Mouse (Mus musculus): ENCODE results near the gene Sipa1l1. TPM values are rescaled to one million over a fixed set of nuclear protein-coding genes. Genes with fewer than 3 reads are reported as not detected.

Gene Sipa1l1
- 31.5 and 39.9 TPM in 2 replicates for total RNA-seq (2021)
- long read RNA-seq, experiment 1, partial matches to known transcripts = 3 of 5 reads
- long read RNA-seq, experiment 1, other reads (novel, unspliced or antisense) = 0 of 5 reads
- long read RNA-seq, experiment 2, partial matches to known transcripts = 2 of 8 reads
- long read RNA-seq, experiment 2, other reads (novel, unspliced or antisense) = 6 of 8 reads

DNA sequence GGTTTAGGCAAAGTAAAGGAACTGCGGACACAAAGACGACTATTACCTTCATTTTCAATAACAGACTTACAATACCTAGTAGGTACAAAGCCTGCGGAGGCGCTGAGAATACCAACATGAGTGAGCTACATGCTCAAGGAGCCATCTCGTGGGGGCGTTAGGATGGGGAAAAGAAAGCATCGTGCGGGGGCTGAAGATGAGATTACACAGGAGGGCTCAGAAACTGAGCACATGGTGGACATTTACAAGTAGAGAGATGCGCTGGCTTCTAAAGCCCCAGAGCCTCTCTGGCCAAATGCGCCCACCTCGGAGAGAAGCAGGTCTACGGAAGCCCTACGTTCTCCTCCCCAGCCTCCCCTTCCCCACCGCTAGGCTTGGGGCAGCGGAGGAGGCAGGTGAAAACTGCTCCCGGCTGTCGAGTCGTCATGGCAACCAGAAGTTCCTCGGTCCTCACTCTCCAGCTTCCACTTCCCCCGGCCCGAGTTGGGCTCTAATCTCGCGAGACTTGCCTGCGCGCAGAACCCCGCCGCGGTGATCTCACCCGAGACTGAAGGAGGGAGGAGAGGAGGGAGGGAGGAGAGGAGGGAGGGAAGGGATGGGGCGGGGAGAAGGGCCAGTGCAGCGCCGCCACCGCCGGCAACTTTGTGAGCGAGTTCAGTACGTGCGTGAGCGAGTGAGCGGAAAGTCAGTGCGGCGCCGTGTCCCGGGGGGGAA, at the start of gene Sipa1l1:
Gene Sipa1l1 (plus strand): TSS at position 501 of the 714 bp plus-strand sequence.
- peak; percentile 98 for DNase-seq

DNA sequence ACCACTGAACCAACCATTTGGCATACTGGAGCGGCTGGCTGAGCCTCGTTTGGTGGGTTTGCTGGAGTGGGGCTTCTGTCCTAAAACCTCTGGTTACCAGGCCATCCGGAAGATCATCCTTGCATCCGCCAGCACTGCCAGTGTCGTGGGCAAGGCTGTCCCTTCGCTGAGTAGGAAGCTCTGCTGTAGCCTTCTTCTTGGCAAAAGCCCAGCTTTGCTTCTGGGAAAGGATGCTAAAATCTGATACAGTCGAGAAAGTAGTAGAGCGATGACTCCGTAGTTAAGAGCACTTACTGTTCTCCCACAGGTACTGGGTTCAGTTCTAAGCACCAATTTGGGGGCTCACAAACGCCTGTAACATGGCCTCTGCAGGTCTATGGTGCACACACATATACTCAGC, 47.2 kb upstream of the Sipa1l1 start:
- no peak for DNase-seq

DNA sequence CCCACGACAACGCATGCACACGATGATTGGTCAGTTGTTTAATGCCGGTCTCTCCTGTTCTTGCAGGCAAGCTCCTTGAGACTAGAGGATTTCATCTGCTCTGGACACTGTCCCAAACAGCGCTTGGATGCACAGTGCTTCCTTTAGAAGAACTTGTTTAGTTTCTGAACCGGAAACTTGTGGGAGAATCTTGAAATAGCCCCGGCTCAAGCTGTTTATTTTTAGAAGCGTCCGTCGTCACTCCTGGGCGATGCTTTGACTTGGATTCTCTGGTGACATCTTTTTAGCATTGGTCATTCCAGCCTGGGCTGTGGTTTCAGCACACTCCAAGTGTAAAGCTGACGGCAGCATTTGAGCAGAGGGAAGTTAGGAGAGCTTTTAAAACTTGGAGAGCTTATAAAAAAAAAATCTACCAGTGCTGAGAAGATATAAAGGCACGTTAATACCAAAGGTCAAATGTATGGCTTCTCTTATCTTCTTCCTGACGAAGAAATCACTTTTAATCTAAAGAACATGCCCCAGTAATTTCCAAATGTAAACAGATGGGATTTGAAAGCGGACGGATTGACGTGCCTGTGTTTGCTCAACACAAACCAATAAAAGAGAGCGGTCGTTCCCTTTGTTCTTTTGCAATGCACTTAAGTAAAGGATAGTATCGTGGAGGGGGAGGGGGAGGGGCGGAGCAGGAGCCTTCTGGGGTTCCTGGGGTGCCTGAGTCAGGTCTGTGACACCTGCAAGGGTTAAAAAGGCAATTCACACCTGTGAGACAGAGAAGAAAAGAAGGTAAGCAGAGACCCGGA, 46.5 kb upstream of the Sipa1l1 start:
- DNase-seq = peak; percentile 42

GRCm38 (mm10) chr12:82126796-82127195, 42.3 kb upstream of the Sipa1l1 start:
- DNase-seq = no peak

DNA sequence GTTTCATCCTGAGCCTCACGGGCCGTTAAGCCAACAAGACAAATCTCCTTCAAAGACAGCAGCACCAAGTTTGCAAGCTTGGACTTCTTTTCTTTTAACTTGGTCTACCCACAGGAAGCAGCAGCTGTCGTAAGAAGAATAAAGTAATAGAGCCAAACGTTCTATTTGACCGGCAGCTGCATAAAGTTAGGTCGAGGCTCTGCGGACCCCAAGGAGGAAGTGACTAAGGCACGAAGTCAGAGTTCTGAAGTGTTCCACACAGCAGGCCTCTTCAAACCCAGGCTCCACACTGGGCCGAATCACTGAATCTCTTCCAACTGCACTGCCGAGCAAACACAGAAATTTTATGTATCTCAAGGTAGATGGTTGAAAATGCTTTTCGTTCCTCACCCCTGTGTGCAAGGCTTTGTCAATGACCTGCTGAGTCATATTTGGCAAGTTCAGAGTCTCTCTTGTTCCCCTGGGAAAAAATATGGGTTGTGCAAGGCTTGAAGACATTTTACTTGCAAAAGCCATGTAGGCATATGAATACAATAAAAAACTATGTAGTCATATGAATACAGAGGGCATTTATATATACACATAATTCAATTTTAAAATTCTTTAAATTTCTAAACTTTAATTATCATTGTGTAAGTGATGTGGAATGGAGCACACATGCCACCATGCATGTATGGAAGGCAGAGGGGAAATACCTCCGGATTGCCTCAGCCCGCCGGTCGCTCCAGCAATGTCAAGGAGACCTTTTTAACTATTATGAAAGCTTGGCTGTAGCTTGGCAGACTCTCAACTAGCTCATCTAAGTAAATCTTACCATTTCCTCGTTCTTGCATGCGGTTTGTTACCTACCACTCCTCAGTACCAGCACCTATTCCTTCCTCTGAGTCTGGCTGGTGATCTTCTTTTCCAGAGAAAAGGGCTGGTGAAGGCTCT, 29.6 kb upstream of the Sipa1l1 start:
- DNase-seq = peak; percentile 22

GRCm38 (mm10) chr12:82143371-82143770, 25.7 kb upstream of the Sipa1l1 start:
- no peak for DNase-seq

DNA sequence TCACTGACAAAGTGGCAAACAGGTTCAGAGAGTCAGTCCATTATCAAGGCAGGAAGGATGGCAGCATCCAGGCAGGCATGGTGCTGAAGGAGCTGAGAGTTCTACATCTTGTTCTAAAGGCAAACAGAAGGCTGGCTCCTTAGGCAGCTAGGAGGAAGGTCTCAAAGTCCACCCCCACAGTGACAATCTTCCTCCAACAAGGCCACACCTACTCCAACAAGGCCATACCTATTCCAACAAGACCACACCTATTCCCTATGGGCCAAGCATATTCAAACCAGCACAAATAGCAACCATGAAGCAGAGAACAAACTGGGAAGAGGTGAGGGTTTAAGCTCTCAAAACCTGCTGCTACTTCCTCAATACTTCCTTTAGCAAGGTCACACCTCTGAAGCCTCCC, 23.9 kb upstream of the Sipa1l1 start:
- no peak for DNase-seq

GRCm38 (mm10) chr12:82147021-82147693, 22.0 kb upstream of the Sipa1l1 start:
- DNase-seq = no peak

DNA sequence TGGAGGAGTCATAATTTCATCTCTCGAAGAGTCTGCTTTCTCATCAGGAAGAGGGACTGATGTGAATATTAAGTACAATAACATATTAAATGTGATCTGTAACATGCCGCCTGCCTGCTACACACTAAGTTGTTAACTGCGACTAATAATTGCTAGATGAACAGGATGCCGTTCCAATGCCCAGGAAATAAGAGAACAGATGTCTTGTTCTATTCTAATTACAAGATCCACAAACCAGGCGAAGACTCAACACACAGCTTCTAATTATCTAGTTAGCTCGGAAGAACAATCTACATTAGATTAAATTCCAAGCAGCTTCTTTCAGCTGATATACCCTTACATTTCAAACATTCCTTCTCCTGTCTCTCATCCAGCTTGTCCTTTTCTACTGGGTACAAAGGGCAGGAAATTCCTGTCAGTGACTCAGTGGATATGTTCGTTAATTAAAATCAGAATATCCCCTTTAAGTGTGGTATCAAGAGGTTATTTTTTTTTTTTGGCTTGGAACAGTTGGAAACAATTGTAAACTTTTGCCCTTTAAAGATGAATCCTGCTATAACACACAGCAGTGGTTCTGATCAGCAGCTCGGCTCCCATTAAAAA, 20.7 kb upstream of the Sipa1l1 start:
- no peak for DNase-seq

DNA sequence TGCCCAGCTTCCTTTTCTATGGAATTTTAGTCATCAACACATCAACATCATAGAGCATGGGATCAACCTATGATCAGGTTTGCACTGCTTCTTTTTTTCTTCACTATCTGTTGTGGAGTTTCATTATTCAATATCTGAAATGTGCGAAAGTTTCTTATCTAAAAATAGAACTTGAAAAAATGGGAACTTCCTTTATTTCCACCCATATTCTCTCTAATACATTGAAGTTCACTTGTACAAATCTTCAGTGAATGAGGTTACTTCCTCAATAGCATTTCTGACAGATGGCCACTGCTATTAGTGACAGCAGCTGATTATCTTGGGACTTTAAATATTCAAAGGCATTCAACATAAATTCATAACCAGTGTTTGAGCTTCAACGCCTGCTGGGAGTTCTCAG, 18.1 kb upstream of the Sipa1l1 start:
- DNase-seq = no peak

DNA sequence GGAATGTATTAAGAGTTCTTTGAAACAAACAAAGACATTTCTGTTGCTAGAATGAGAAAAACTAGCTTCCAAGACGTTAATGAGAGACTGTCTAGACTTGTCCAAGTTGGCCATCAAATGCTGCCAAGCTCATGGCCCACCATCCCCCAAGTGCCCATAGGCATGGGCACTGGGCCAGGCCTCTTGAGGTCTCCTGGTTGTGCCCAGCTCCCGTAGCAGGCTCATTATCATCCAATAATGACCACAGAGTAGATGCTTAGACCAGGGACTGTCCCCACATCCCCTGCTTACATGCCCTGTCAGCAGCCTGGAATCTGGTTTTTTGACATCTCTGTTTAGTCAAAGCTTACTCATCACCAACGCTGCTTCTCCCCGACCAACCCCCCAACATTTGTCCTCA, 14.6 kb upstream of the Sipa1l1 start:
- DNase-seq = no peak

- DNase-seq = no peak
Observed at GRCm38 (mm10) chr12:82158516-82158915, 10.6 kb upstream of the Sipa1l1 start.

- no peak for DNase-seq
Observed at GRCm38 (mm10) chr12:82159372-82159771, 9.7 kb upstream of the Sipa1l1 start.

- DNase-seq = no peak
Observed at GRCm38 (mm10) chr12:82165651-82166050, 3.5 kb upstream of the Sipa1l1 start.

DNA sequence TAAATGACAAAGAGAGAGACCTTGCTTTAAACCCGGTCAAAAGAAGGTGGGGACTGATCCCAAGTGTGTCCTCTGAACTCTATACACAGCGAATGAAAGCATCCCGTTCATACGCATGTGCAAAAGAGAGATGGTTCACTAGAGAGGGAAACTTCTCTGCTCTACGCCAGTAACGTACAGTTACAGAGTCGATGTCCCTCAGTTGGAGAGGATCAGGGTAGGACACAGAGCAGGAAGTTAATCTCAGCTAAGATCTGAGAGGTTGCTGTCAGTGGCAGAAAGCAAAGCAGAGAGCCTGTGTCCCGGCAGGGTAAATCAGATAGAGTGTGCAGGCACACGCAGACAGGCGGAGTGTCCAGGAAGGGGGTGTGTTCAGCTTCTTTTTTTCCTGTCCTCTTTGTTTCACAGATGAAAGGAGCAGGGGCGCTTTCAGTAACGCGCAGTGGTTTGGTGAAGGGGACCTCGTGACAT, 3.0 kb upstream of the Sipa1l1 start:
- DNase-seq = no peak

- peak; percentile 85 for DNase-seq
Observed at GRCm38 (mm10) chr12:82169571-82170431, 681 bp downstream of the Sipa1l1 start.

DNA sequence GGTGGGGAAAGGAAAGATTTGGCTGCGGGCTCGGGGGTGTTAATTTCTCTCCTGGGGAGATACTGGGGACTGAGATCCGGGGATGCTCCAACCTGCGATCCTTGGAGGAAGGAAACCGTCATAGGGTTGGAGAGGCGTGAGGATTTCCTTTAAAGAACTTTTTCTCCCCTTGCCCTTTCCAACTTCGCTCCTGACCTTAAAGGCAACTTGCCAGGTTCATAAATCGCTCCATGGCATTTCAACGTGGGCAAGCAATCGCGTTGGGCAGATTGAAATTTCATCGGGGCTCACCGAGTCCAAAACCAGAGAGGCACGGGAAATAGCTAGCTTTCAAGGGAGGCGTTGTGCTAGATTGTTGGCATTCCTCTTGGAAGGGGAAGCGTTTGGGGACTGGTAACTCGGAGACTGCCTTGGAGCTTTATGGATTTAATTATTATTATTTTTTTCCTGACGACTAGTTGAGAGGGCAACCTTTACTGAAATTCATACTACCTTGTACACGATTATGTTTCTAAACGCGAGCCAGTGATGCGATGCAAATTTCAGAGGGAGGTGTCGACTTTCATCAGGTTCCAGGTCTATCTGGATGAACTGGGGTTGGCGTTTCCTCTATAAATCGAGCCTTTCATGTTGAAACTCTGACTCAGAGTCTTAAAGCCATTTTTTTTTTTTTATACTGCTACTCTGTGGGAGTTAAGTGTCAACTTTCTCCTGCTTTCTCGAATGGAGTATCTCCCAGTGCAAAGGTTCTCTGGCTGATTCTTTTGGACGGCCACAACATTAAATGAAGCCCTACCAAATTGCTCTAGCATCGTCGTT, 1.6 kb downstream of the Sipa1l1 start:
- DNase-seq = peak; percentile 67

DNA sequence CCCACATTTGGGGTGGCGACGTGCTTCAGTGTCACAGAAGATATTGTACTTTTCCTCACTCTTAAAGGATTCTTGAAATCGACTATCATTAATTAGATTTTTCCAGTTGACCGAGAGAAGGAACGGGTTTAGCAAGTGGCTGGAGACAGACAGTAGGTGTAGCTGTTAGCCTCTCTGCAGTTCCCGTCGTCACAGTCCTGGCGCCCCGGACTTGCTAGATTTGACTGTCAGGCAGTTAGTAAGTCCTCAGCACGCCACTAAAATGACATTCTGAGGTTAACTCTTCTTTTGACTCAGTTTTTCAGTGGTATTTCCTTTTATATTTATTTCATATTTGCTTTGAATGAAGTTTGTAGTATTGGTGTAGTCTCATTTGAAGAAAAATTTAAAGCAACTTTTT, 2.5 kb downstream of the Sipa1l1 start:
- peak; percentile 56 for DNase-seq

- no peak for DNase-seq
Observed at GRCm38 (mm10) chr12:82173623-82174022, 4.5 kb downstream of the Sipa1l1 start.

Measured in adrenal gland, postnatal 14 days (tissue).